Mouse (Mus musculus): ENCODE data around the gene Opn3.

Gene Opn3

GRCm38 (mm10) chr1:175648615-175649014, 44.0 kb downstream of the Opn3 start:
- no peak for DNase-seq (ENCODE audit: low spot score in 2 of 2)

DNA sequence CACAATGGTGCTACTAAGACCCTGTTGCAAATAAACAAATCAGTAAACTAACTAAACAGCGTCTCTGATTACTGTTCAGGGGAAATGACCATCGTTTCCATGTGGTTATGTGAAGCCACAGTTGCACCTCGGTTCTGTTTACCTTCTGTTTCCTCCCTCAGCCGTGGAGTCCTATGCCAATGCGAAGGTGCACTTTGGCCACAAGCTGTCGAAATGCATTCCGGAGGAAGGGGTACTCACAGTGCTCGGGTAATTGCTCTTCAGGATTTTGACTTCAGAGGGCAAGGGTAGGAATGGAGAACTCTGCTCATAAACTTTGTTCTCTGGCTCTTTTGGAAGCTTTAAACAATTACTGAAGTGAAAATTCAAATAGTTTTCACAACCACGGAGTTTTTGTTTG, 45.6 kb downstream of the Opn3 start:
- no peak for DNase-seq (ENCODE audit: low spot score in 2 of 2)

DNA sequence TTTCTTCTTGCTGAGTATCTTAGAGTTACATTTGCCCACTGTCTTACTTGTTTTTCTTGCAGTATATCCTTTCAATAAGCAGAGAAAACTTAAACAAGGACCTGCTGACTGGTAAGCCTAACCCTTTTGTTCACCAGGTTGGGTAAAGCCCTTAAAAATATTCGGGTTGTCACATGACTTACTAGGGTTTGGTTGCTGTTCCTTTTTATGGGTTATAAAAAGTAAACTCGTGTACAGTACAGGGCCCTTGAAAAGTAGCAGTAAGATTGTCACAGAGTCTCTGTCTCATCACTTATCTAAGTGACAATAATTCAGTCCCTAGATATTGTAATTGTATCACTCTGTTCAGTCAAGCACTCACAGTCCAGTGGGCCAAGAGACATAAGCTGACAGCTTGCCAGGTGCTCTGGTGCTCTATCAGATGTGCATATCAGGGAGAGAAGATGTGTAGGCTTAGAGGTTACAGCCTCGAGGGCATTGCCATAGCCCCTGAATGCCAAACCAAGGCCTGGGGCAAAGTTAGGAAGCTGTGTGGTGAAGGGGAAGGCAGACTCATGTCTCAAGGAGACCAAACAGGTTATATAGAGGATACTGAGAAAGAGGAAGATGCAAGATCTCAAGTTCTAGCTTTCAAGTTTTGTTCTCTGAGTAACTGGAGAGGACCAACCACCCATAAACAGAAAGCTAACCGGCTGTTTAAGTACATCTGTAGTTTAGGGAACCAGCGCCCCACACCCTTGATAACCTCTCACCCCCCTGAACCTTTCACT, 48.9 kb downstream of the Opn3 start:
- DNase-seq (ENCODE audit: low spot score in 2 of 2): peak; percentile 72 to 75

DNA sequence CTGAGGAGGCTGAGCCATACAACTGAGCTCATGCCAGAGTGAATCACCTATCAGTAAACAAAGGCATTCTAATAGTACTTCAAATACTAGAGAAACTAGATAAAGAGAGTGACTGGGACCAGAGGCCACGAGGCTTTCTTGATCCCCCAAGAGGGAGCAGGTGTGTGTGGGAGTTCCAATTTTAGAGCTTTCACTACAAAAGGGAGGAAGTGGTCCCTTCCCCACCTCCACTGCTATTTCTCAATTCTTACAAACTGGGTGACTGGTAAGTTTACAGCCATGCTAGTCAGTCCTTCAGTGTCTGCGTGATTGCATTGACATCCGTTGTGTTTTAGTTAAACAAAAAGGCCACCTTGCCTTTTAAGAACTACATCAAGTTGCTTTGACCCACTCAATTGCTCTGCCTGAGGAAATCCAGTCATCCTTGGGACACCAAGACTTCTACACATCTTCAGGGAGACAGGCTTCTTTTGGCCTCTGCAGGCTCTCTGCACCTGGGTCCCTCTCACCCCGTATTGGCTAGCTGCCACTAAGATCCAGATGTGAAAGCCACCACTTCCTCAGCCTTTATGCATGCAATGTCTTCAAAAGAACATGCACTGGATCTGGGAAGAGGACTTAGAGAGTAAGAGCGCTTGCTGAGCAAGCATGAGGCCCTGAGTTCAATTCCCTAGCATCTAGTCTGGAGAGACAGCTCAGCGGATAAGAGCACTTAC, 52.0 kb downstream of the Opn3 start:
- DNase-seq (ENCODE audit: low spot score in 2 of 2): peak; percentile 56 to 65

DNA sequence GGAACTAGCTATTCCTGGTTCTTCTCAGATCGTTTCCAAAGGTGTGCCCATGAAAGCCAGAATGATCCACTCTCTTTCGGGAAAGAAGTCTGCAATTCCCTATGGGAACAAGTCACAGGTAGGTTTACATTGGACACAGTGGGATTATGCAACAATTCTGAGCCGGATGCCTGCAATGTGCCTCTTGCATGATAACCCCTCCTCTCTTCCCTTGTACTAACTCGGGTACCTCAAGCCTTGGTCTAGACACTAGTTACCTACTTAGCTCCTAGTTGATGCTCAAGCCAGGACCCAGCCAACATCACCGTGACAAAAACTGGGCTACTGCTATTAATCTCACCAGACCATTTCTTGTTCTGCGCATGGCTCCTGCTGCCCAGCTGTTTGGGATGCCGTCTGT, 53.5 kb downstream of the Opn3 start:
- DNase-seq (ENCODE audit: low spot score in 2 of 2): no peak

GRCm38 (mm10) chr1:175637677-175638076, 54.9 kb downstream of the Opn3 start:
- DNase-seq (ENCODE audit: low spot score in 2 of 2): peak; percentile 70 to 74

DNA sequence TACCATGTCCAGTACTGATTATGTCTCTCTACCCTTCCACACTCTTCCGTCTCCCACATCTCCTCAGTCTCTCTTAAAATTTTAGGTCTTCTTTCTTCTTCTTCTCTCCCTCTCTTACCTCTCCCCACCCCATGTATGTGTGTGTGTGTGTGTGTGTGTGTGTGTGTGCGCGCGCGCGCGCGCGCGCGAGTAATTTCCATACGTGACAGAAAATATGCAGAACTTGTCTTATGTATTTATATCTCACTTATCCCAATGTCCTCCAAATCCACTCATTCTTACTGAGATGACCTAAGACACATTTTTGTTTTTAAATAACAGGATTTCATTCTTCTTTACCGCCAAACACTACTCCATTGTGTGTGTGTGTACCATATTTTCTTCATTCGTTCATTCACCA, 60.1 kb downstream of the Opn3 start:
- DNase-seq (ENCODE audit: low spot score in 2 of 2): no peak

DNA sequence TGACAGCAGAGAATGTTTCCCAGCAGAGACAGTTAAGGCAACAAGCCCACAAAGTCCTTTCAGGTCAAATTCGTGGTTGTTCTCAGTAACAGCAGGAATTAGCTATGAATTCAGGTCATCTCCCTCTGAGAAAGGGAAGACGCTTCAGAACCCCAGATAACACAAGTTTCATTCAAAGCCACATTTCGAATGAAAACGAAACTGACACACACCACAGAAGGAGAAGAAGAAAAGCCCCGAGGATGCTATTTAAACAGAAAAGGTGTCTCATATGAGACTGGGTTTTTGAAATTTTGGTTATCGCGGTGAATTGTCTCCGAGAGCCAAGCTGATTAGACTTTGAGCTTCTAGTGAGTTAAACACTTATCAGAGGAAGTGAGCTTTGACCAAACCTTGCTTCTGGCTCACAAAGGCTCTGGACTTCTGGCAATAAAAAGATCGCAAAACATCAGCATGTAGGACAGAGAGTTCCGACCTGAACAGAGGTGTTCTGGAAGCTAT, 60.8 kb downstream of the Opn3 start:
- DNase-seq (ENCODE audit: low spot score in 2 of 2): peak; percentile 40 to 73

DNA sequence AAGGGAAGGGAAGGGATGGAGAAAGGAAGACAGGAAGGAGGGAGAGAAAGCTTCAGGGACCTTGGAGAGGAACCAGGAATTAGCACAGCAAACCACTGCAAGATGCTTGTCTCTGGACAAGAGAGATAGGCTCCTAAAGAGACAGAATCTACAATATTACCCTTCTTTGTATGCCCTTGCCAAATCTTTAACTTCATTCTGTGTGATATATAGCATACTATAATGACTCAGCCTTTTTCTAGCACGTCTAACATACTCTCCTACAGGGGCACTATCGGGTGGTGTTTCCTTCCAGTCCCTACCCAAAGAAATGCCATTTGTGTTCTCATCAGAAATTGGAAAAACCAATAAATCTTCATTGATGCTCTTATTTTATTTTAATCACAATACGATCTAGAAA, 61.5 kb downstream of the Opn3 start:
- no peak for DNase-seq (ENCODE audit: low spot score in 2 of 2)

GRCm38 (mm10) chr1:175630345-175630744, 62.2 kb downstream of the Opn3 start:
- no peak for DNase-seq (ENCODE audit: low spot score in 2 of 2)

- no peak for DNase-seq (ENCODE audit: low spot score in 2 of 2)
Measured at GRCm38 (mm10) chr1:175629248-175629647, 63.3 kb downstream of the Opn3 start.

DNA sequence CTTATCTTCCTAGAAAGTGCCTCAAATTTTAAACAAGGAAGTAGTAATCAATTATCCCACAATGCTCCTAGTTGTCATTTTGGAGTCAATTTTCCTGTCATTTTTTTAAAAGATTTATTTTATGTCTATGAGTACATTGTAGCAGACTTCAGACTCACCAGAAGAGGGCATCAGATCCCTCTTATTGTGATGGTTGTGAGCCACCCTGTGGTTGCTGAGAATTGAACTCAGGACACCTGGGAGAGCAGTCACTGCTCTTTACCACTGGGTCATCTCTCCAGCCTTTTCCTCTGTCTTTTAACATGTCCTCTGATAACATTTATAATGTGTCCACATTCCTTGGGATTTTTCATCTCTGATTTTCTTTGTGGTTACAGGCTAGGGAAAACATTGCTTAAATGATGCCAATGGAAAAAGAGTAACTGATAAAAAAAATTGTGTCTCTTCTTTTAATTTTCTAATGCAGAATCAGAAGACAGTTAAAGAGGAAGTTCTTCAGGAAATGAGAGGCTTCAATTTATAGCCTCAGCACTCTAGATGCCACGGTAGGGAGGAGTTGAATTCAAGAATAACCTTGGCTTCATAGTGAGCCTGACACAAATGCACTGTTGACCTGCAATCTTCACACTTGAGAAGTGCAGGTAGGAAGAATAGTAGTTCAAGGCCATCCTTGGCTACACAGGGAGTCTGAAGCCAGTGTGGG, 66.4 kb downstream of the Opn3 start:
- DNase-seq (ENCODE audit: low spot score in 2 of 2): peak; percentile 58 to 67

GRCm38 (mm10) chr1:175625257-175625879, 67.2 kb downstream of the Opn3 start, which contains the start of gene Fh1:
TSS of gene Fh1 (minus strand) at chr1:175625635.
- peak; percentile 96 to 97 for DNase-seq (ENCODE audit: low spot score in 2 of 2)

DNA sequence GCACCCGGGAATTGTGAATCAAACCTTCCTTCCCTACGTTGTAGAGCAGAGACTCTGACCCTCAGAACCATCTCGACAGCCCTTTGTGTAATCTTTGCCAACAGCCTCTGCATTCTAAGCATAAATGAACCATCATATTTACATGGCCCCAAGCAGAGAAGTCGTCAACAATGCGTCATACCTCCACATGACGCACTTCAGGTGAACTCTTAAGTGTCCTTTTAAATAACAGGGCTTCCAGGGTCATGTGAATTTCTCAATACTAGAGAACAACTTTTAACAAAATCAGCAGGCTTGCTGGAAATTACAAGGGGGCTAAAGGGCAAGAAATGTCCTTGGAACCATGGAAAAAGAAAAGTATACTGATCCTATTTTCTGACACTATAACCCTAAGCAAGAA, 68.9 kb downstream of the Opn3 start:
- no peak for DNase-seq (ENCODE audit: low spot score in 2 of 2)

DNA sequence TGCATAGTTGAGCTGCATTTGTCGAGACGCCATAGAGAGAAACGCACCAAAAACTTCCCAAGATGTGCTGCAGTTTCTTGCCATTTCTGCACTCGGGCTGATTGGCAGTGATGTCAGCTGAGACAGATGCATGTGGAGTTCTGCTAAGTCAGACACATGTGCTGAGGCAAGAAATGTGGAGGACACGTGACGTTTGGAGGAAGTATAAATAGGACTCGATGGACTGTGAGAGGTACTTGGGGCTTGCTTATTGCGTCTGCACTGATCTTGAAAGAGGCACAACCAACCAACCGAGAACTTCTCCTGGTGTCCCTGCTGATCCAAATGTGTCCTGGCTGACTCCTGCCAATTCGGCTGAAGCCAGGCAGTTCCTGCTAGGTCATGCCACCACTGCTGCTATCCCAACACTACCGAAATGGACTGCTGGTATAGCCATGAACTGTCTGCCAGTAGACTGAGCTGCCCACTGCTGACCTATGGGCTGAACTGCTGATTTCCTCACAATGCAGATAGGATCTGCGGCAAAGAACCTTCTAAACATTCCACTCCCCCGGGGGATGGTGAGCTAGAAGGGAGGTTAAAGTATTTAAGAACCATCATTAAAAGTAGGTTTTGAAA, 72.7 kb downstream of the Opn3 start, which contains the start of gene Kmo:
Gene Kmo, plus strand, starts transcription at position 568 of the 618 bp plus-strand sequence.
- no peak for DNase-seq (ENCODE audit: low spot score in 2 of 2)

- DNase-seq (ENCODE audit: low spot score in 2 of 2): no peak
Measured at GRCm38 (mm10) chr1:175614992-175615391, 77.6 kb downstream of the Opn3 start.

All from spleen, postnatal 36 days (tissue).